Mouse (Mus musculus) common myeloid progenitor, adult 5-6 weeks (primary cell): ENCODE data around the gene Tmem211. TPM values are rescaled to one million over a fixed set of nuclear protein-coding genes. Genes with fewer than 3 reads are reported as not detected.

Experiments used
- ATAC-seq: replicated peaks from 2 replicates; pipeline ENCODE4 v1.8.0; 2016; ENCODE audit warnings: low read depth, mild to moderate bottlenecking, moderate TSS enrichment, inconsistent platforms; ENCODE audit not compliant: poor library complexity, severe bottlenecking
- total RNA-seq: library from RNA; stranded (forward); fragments of 200-1000, 187-1606 nt; gene quantifications from 2 replicates; pipeline ENCODE4 v1.2.3, GENCODE M21; 2017

Tmem211 gene
- total RNA-seq, 1 experiment from 2014 or later = not detected

DNA sequence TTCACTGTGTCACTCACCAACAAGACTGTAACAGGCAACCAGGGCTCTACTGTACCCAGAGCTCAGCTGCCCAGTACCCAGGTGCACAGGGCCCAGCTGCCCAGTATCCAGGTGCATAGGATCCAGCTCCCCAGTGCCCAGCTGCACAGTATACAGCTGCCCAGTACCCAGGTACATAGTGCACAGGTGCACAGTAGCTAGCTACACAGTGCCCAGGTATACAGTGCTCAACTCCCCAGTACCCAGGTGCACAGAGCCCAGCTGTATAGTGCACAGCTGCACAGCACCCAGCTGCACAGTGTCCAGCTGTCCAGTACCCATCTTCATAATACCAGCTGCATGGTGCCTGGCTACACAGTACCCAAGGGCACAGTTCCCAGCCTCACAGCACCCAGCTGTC, 41.5 kb downstream of the Tmem211 start:
- ATAC-seq = no peak

DNA sequence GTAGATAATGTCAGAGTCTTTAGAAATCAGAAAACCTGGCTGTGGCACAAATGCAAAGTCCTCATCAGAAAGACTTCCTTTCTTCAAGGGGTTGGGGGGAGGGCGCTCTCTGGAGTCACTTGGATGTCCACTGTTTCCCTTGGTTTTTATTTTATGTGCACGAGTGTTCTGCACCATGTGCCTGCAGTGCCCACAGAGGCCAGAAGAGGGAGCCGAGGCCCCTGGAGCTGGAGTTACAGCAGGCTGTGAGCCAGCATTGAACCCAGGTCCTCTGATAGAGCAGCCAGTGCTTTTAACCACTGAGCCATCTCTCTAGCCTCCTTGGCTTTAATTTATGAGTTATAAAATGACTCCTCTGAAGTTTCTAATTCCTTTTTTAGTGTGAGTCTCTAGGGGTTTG, 43.3 kb downstream of the Tmem211 start:
- no peak for ATAC-seq

DNA sequence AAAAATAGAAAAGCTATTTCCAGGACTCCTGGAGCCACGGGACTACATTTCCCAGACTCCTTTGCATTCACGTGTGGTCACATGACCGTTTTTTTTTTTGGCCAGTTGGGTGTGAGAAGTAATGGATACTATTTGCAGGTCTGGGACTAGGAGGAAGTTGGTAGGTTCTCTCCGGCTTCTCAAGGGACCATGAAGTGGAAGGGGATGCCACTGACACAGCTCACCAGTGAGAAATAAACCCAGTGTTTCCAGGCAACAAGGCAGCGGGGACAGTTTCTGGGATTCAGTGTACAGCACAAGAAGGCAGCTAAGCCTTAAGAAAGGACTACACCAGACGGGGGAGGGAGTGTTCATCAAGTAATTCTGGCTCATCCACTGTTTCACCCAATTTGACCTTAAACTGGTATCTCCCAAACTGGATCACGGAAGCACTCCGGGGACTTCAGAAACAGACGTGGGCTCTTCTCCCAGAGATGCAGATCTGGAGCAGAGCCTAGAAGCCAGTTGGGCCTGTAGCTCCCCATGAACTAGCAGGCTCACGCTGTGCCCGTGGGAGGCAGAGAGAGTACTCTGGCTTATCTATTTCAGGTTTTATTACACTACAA, 44.6 kb downstream of the Tmem211 start:
- ATAC-seq = no peak

DNA sequence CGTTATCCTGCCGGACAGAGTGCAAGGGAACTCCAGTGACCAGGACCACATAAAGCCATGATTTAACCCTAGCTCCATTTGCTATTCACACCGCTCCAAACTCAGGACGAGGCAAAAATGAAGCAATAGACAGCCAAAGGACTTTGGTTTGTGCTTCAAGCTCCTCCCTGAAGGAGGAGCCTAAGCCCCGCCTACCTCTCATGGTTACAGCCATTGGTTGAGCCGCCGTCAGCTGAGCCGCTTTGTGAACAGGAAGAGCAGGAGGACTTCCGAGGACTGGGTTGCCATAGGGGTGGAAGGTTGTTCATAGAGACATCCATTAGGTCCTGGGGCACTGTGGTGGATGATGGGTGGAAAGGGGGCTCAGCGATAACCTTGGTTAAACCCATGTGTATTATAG, 49.1 kb downstream of the Tmem211 start:
- no peak for ATAC-seq

DNA sequence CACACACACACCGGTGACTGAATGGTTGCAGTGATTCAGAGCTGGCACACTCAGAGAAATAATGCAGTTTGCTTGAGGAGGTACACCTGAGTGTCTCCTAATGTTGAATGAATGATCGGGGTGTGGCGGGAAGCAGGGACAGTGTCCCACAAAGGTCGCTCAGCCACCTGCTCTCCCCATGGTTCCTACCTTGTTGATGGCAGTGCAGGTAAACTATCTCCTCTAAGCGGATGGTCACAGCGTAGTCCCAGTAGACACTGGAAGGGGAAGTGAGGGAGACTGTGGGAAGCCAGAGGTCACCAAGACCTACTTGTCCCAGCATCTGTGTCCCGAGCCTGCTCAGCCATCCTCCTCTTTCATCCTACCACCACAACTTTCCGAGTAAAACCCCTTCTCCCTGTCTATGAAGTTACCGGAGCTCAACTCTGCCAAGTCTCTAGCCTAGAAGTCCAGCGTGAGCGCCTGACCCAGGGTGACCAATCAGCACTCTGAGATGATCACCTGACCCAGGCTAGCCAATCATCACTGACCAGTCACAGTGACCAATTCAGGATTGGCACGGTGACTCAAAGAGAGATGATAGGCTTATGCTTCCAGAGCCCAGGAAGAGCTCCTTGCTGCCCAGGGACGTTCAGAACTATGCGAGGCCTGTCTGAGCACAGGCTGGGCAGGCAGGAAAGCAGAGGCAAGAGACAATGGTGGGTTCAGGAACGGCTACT, 53.6 kb downstream of the Tmem211 start:
- ATAC-seq = no peak

DNA sequence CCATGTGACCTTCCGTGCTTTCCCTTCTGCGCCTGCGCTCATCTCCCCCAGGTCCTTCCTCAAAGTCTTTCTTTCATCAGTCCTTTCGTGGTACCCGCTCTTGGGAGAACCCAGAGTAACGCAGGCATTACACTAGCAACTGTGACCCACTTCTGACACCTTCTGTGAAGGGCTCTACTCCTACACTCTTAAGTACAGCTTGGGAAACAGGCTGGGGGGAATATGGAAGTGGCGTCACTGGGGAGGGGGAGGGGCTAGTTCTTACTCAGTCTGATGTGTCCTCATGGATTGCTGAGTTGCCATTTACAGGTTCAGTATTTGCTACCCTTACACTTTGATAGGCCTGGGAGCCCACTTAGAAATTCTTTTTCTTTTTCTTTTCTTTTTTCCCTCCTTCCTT, 54.8 kb downstream of the Tmem211 start:
- no peak for ATAC-seq

DNA sequence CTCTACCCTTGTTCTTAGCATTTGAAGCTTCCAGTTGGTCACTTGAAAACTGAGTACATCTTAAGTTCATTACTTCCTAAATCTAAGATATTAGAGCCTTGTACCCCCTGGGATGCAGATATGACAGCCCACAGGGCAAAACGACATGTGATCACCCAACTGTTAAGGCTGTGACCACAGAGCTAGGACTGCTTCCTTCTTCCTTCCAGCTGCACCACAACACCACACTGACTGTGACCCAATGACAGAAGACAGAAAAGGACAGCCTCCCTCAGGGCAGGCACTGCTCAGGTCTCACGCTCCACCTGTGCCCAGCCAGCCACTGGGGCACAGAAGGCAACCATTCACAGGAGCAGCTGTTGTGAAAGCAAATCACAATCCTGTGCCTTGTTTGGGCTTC, 57.0 kb downstream of the Tmem211 start:
- ATAC-seq = peak; percentile 84

DNA sequence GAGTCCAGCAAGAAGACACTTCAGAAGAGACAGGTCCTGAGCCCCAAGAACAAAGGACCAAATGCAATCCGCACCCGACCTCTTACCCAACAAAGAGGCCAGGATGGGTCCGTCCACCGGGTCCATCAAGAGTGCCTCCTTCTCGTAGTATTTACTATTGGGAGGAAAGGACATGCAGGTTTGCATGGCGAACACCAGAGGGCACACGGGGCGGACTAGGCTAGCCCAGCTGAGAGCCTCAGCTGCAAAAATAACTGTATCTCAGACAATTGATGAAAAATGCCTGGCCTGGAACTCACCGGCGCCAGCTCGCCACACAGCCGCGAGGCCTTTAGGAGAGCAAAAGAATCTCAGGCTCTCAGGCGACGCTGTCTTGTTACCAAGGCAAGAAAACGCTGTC, 58.8 kb downstream of the Tmem211 start:
- no peak for ATAC-seq

DNA sequence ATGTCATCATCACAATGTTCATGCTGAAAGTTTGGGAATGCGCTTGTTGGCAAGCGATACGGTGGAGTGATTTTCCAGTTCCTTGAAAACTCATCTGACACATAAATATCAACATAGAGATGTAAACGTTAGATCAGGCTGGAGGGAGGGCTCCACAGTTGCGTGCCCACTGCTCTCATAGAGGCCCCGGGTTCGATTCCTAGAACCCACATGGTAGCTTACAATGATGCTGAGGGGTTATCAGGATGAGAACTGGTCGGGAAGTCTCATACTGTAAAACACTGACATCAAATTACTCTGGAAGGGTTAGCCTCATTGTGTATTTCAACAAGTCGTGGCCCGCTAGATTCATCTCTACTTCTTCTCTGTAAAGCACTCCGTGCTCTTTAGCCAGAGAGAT, 59.3 kb downstream of the Tmem211 start:
- ATAC-seq = no peak

DNA sequence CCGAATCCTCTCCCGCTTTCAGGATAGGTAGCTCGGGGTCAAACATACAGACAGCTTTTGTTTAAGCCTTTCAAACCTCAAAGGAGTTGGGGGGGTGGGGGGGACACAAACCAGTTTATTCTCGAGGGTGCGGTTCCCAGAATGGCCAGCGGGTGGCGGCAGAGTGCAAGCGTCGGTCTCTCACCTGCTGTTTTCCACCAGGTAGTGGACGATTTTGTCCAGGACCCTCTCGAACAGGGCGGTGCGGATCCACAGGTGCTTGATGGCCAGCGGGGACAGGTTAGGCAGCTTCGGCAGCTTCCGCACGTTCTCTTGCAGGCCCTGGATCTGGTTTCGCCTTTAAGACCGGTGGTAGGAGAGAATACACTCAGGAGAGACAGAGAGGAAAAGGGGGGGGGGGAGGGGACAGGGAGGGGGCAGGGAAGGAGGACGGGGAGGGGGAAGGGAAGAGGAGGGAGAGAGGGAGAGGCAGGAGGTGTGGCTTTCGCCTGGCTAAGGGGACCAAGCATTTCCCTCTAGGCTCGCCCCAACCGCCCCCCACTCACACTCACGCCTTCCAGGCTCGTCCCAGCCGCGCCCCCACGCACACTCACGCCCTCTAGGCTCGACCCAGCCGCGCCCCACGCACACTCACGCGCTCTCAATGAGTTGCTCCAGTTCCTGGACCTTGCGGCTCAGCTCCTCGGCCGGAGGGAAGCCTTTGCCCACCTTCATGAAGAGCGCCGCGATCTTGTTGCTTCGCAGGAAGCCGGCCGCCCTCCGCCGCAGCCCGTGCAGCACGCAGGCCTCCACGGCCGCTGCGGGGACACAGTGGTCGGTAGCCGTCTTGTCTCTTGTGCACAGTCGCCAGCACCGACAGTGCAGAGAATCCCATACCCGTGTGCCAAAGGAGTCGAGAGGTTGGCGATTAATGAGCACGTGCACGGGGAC, 60.1 kb downstream of the Tmem211 start:
- no peak for ATAC-seq

DNA sequence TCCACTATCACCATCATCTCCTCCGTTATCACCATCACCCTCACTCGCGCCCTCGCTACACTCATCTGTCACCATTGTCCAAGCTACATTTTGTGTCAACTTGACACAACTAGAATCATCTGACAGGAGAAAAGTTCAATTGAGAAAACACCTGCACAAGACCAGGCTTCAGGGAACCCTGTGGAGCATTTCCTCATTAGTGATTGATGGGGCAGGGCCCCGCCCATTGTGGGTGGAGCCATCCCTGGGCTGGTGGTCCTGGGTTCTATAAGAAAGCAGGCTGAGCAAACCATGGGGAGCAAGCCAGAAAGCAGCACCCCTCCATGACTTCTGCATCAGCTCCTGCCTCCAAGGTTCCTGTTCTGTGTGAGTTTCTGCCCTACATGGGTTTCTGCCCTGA, 61.1 kb downstream of the Tmem211 start:
- ATAC-seq = no peak

DNA sequence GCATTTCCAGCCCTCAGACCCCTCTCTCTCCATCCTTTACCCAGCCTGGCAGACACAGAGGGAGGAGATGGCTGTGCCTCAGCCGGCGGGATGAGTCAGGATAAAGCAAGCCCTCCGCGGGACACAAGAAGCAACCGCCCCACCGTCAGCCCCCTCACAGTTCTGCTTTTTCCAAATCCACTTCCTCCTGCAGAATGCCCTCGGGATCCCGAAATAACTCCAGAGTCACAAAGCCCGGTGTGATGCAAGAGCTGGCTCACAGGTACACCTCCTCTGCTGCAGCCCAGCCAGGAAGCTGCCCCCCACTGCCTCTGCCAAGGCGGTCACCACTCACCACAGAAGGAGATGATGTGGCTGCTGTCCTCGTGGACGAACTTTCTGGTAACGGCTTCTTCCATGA, 61.8 kb downstream of the Tmem211 start:
- ATAC-seq = peak; percentile 31; the same call in 1 of the 2 replicates

Other genes with a start within 250 kb of the Tmem211 start
- 26.0 and 27.2 TPM in 2 replicates for gene Grk3, start 211.1 kb upstream of the Tmem211 start, total RNA-seq
- not detected in 2 replicates for gene Crybb2, start 156.8 kb upstream of the Tmem211 start, total RNA-seq
- gene Crybb3, start 145.3 kb upstream of the Tmem211 start, total RNA-seq = not detected in 2 replicates
- gene 2900026A02Rik, start 5.7 kb upstream of the Tmem211 start, total RNA-seq = 6.4 and 7.8 TPM in 2 replicates
- gene Sgsm1, start 83.9 kb downstream of the Tmem211 start, total RNA-seq = 1.8 and 3.7 TPM in 2 replicates
- gene Aym1, start 130.4 kb downstream of the Tmem211 start, total RNA-seq = not detected in 2 replicates